Mouse (Mus musculus) MEL (cell line): Measurements from ENCODE around the gene Asxl2. TPM values are rescaled to one million over a fixed set of nuclear protein-coding genes. Genes with fewer than 3 reads are reported as not detected.

Experiments
- DNase-seq: peaks from one replicate; pipeline ENCODE4 v3.0.0; 2011; ENCODE audit warnings: low read depth, low spot score
- H3K27ac ChIP-seq: 2 replicates; pipeline ENCODE4 v1.5.1; 2012; ENCODE audit warnings: low read depth, mild to moderate bottlenecking, control low read depth, low read length, moderate library complexity; ENCODE audit not compliant: control insufficient read depth
- H3K27me3 ChIP-seq, 2 experiments: fragments of 150-350 bp in 1 of 2; sonication (generic) in 1 of 2; 2 replicates each; pipeline ENCODE4 v1.6.1; 2012; ENCODE audit warnings: low read length in 2 of 2, mild to moderate bottlenecking in 2 of 2, improper control_type of control experiment in 1 of 2, moderate library complexity in 1 of 2; ENCODE audit not compliant: insufficient read depth in 2 of 2, control insufficient read depth in 1 of 2
- H3K36me3 ChIP-seq, 2 experiments: 2 replicates each; pipeline ENCODE4 v1.6.1; 2012 to 2014; ENCODE audit warnings: low read length in 2 of 2, improper control_type of control experiment in 1 of 2, inconsistent platforms in 1 of 2, mild to moderate bottlenecking in 1 of 2; ENCODE audit not compliant: insufficient read depth in 2 of 2, control insufficient read depth in 1 of 2
- H3K4me1 ChIP-seq, 2 experiments: fragments of 150-350 bp in 1 of 2; sonication (generic) in 1 of 2; 2 replicates each; pipeline ENCODE4 v1.6.1; 2012; ENCODE audit warnings: low read length in 2 of 2, improper control_type of control experiment in 1 of 2, mild to moderate bottlenecking in 1 of 2; ENCODE audit not compliant: insufficient read depth in 2 of 2, control insufficient read depth in 1 of 2
- H3K4me3 ChIP-seq, 2 experiments: fragments of 150-350 bp in 1 of 2; sonication (generic) in 1 of 2; 2 replicates each; pipeline ENCODE4 v1.5.1; 2012; ENCODE audit warnings: low read depth in 2 of 2, low read length in 2 of 2, mild to moderate bottlenecking in 2 of 2, moderate library complexity in 2 of 2, control low read depth in 1 of 2, improper control_type of control experiment in 1 of 2; ENCODE audit not compliant: control insufficient read depth in 1 of 2, insufficient read depth in 1 of 2
- H3K79me2 ChIP-seq: 2 replicates; pipeline ENCODE4 v1.6.1; 2012; ENCODE audit warnings: mild to moderate bottlenecking, low read length, moderate library complexity; ENCODE audit not compliant: control insufficient read depth, poor library complexity, insufficient read depth
- H3K9ac ChIP-seq: 2 replicates; pipeline ENCODE4 v1.6.1; 2012; ENCODE audit warnings: low read depth, mild to moderate bottlenecking, control low read depth, low read length, moderate library complexity; ENCODE audit not compliant: control insufficient read depth, poor library complexity, severe bottlenecking
- H3K9me3 ChIP-seq: fragments of 150-350 bp; sonication (generic); replicated peaks from 2 replicates; pipeline ENCODE4 v1.6.1; 2012; ENCODE audit warnings: mild to moderate bottlenecking, low read length, improper control_type of control experiment, moderate library complexity; ENCODE audit not compliant: insufficient read depth
- E2F4 ChIP-seq: IDR thresholded peaks from 2 replicates; pipeline ENCODE4 v1.6.1; 2011; ENCODE audit warnings: low read depth, low read length, improper control_type of control experiment, borderline replicate concordance
- EP300 ChIP-seq, 2 experiments: IDR thresholded peaks; 2 replicates each; pipeline ENCODE4 v1.6.1; 2011; ENCODE audit warnings: improper control_type of control experiment in 2 of 2, low read length in 2 of 2, low read depth in 1 of 2, mild to moderate bottlenecking in 1 of 2
- ETS1 ChIP-seq: IDR thresholded peaks from 2 replicates; pipeline ENCODE4 v1.6.1; 2012; ENCODE audit warnings: low read depth, mild to moderate bottlenecking, inconsistent platforms, low read length, improper control_type of control experiment, moderate library complexity
- GATA1 ChIP-seq: IDR thresholded peaks from 2 replicates; pipeline ENCODE4 v1.6.1; 2011; ENCODE audit warnings: low read depth, low read length, improper control_type of control experiment
- HCFC1 ChIP-seq: IDR thresholded peaks from 2 replicates; pipeline ENCODE4 v1.6.1; 2012; ENCODE audit warnings: low read depth, mild to moderate bottlenecking, inconsistent platforms, low read length, improper control_type of control experiment, moderate library complexity
- MAFK ChIP-seq: IDR thresholded peaks from 2 replicates; pipeline ENCODE4 v1.6.1; 2011; ENCODE audit warnings: low read depth, mild to moderate bottlenecking, low read length, improper control_type of control experiment, borderline replicate concordance
- MAZ ChIP-seq: IDR thresholded peaks from 2 replicates; pipeline ENCODE4 v1.6.1; 2012; ENCODE audit warnings: low read depth, mild to moderate bottlenecking, inconsistent platforms, low read length, improper control_type of control experiment
- MEF2A ChIP-seq: IDR thresholded peaks from 2 replicates; pipeline ENCODE4 v1.6.1; 2014; ENCODE audit warnings: low read depth, mild to moderate bottlenecking, inconsistent platforms, low read length, improper control_type of control experiment; ENCODE audit not compliant: poor library complexity, insufficient replicate concordance, severe bottlenecking; ENCODE audit errors: extremely low read depth
- MXI1 ChIP-seq: IDR thresholded peaks from 2 replicates; pipeline ENCODE4 v1.6.1; 2011; ENCODE audit warnings: mild to moderate bottlenecking, low read depth, low read length, improper control_type of control experiment
- MYB ChIP-seq: IDR thresholded peaks from 2 replicates; pipeline ENCODE4 v1.6.1; 2011; ENCODE audit warnings: mild to moderate bottlenecking, low read depth, low read length, improper control_type of control experiment
- MYC ChIP-seq: IDR thresholded peaks from 2 replicates; pipeline ENCODE4 v1.6.1; 2011; ENCODE audit warnings: low read depth, mild to moderate bottlenecking, low read length, improper control_type of control experiment, moderate library complexity
- NELFE ChIP-seq: IDR thresholded peaks from 2 replicates; pipeline ENCODE4 v1.6.1; 2011; ENCODE audit warnings: low read depth, low read length, improper control_type of control experiment
- POLR2AphosphoS2 ChIP-seq: IDR thresholded peaks from 2 replicates; pipeline ENCODE4 v1.6.1; 2011; ENCODE audit warnings: low read length, improper control_type of control experiment
- POLR2AphosphoS5 ChIP-seq: IDR thresholded peaks from 2 replicates; pipeline ENCODE4 v1.6.1; 2012; ENCODE audit warnings: low read depth, borderline replicate concordance, mild to moderate bottlenecking, inconsistent platforms, low read length, moderate library complexity, mixed read lengths
- RCOR1 ChIP-seq: IDR thresholded peaks from 2 replicates; pipeline ENCODE4 v1.6.1; 2012; ENCODE audit warnings: low read depth, mild to moderate bottlenecking, inconsistent platforms, low read length, improper control_type of control experiment
- SIN3A ChIP-seq: IDR thresholded peaks from 2 replicates; pipeline ENCODE4 v1.6.1; 2012; ENCODE audit warnings: low read length, improper control_type of control experiment, inconsistent platforms
- SMC3 ChIP-seq: IDR thresholded peaks from 2 replicates; pipeline ENCODE4 v1.6.1; 2011; ENCODE audit warnings: low read depth, low read length, improper control_type of control experiment
- TCF12 ChIP-seq: IDR thresholded peaks from 2 replicates; pipeline ENCODE4 v1.6.1; 2014; ENCODE audit warnings: low read depth, mild to moderate bottlenecking, inconsistent platforms, low read length, improper control_type of control experiment, moderate library complexity
- UBTF ChIP-seq: IDR thresholded peaks from 2 replicates; pipeline ENCODE4 v1.6.1; 2012; ENCODE audit warnings: low read depth, mild to moderate bottlenecking, inconsistent platforms, low read length, improper control_type of control experiment, moderate library complexity, borderline replicate concordance; ENCODE audit not compliant: insufficient read depth
- USF2 ChIP-seq, 2 experiments: IDR thresholded peaks; 2 replicates each; pipeline ENCODE4 v1.6.1; 2011 to 2012; ENCODE audit warnings: improper control_type of control experiment in 2 of 2, low read length in 2 of 2, borderline replicate concordance in 1 of 2, inconsistent platforms in 1 of 2, low read depth in 1 of 2, mild to moderate bottlenecking in 1 of 2; ENCODE audit not compliant: insufficient read depth in 1 of 2
- ZC3H11A ChIP-seq: IDR thresholded peaks from 2 replicates; pipeline ENCODE4 v1.6.1; 2012; ENCODE audit warnings: low read depth, mild to moderate bottlenecking, inconsistent platforms, low read length, improper control_type of control experiment
- ZKSCAN1 ChIP-seq: IDR thresholded peaks from 2 replicates; pipeline ENCODE4 v1.6.1; 2012; ENCODE audit warnings: low read depth, mild to moderate bottlenecking, inconsistent platforms, low read length, improper control_type of control experiment, moderate library complexity
- ZMIZ1 ChIP-seq: IDR thresholded peaks from 2 replicates; pipeline ENCODE4 v1.6.1; 2012; ENCODE audit warnings: low read depth, mild to moderate bottlenecking, inconsistent platforms, low read length, improper control_type of control experiment, moderate library complexity
- ZNF384 ChIP-seq: IDR thresholded peaks from 2 replicates; pipeline ENCODE4 v1.6.1; 2012; ENCODE audit warnings: low read depth, mild to moderate bottlenecking, inconsistent platforms, low read length, improper control_type of control experiment
- polyA plus RNA-seq, 2 experiments: library from polyadenylated mRNA; stranded (reverse) in 1 of 2; unstranded in 1 of 2; fragments of >175 nt in 1 of 2; fragments of >200 nt in 1 of 2; gene quantifications; 2 replicates each; pipeline versions ENCODE4 v1.2.1 to v1.2.4; 2012; ENCODE audit warnings: low replicate concordance in 2 of 2, low read depth in 1 of 2; ENCODE audit not compliant: insufficient read length in 2 of 2, insufficient read depth in 1 of 2, missing spikeins in 1 of 2
- total RNA-seq: library from RNA; depleted of rRNA; stranded (reverse); fragments of 300-350 nt; gene quantifications from 2 replicates; pipeline ENCODE4 v1.2.3, GENCODE M21; 2012

Asxl2 gene
- total and polyA plus RNA-seq, 3 experiments, result 18.8 to 62.0 (median 26.2) TPM

- no peaks in the 10 kb centered on the region for H3K9me3 ChIP-seq
- H3K4me1 ChIP-seq, result 0 out of 4 replicates have a peak, but pooled peaks cover 0 to 4% of the 10 kb centered on the region in 2 experiments
- no peak overlapping the region for H3K4me3 ChIP-seq
- no peaks in the 10 kb centered on the region for H3K79me2 ChIP-seq
- H3K27me3 ChIP-seq, result no peaks in the 10 kb centered on the region
- no peaks in the 10 kb centered on the region for H3K36me3 ChIP-seq
- no peak overlapping the region for H3K27ac ChIP-seq
- no peak for DNase-seq
- no peak overlapping the region for H3K9ac ChIP-seq
- no peak for TF ChIP-seq SMC3
- no peak for TF ChIP-seq RCOR1
- TF ChIP-seq TCF12, result no peak
- no peak for TF ChIP-seq ZMIZ1
- TF ChIP-seq POLR2AphosphoS2, result no peak
- TF ChIP-seq EP300 (IDR thresholded peaks at IDR 0.05; ENCODE audit: low read depth in 1 of 2, low read length in 2 of 2), result no peak
- no peak for TF ChIP-seq ZKSCAN1
- TF ChIP-seq NELFE, result no peak
- no peak for TF ChIP-seq USF2 (IDR thresholded peaks at IDR 0.05; ENCODE audit: borderline replicate concordance in 1 of 2, insufficient read depth in 1 of 2, low read depth in 1 of 2, low read length in 2 of 2)
- TF ChIP-seq MEF2A, result no peak
- TF ChIP-seq MYC, result no peak
- TF ChIP-seq E2F4, result no peak
- TF ChIP-seq ZNF384, result no peak
- TF ChIP-seq MYB, result no peak
- TF ChIP-seq MAZ, result no peak
- no peak for TF ChIP-seq POLR2AphosphoS5
- TF ChIP-seq GATA1, result no peak
Measured at GRCm38 (mm10) chr12:3385940-3386339, 40.7 kb upstream of the Asxl2 start.

GRCm38 (mm10) chr12:3387891-3388290 lies 38.8 kb upstream of the Asxl2 start:
- no peak for DNase-seq
- Histone ChIP-seq H3K79me2 (no peaks in the 10 kb centered on the region), H3K36me3 (no peaks in the 10 kb centered on the region), H3K27ac (no peak overlapping the region), H3K9ac (no peak overlapping the region), H3K4me3 (no peak overlapping the region), H3K27me3 (no peaks in the 10 kb centered on the region), H3K9me3 (no peaks in the 10 kb centered on the region), H3K4me1 (0 out of 4 replicates have a peak, but pooled peaks cover 0 to 4% of the 10 kb centered on the region in 2 experiments)
- no peak for TF ChIP-seq SIN3A
- no peak for TF ChIP-seq ZKSCAN1
- no peak for TF ChIP-seq EP300 (IDR thresholded peaks at IDR 0.05; ENCODE audit: low read depth in 1 of 2, low read length in 2 of 2)
- no peak for TF ChIP-seq MXI1
- no peak for TF ChIP-seq ZNF384
- no peak for TF ChIP-seq MYB
- no peak for TF ChIP-seq ZC3H11A
- TF ChIP-seq HCFC1, result no peak
- TF ChIP-seq ETS1, result no peak
- TF ChIP-seq SMC3, result no peak
- no peak for TF ChIP-seq UBTF
- TF ChIP-seq ZMIZ1, result no peak
- no peak for TF ChIP-seq USF2 (IDR thresholded peaks at IDR 0.05; ENCODE audit: borderline replicate concordance in 1 of 2, insufficient read depth in 1 of 2, low read depth in 1 of 2, low read length in 2 of 2)
- no peak for TF ChIP-seq POLR2AphosphoS2
- TF ChIP-seq MEF2A, result no peak
- no peak for TF ChIP-seq POLR2AphosphoS5
- TF ChIP-seq RCOR1, result no peak
- TF ChIP-seq MAFK, result no peak
